Mouse (Mus musculus): ENCODE results near the gene Zdhhc17.

DNA sequence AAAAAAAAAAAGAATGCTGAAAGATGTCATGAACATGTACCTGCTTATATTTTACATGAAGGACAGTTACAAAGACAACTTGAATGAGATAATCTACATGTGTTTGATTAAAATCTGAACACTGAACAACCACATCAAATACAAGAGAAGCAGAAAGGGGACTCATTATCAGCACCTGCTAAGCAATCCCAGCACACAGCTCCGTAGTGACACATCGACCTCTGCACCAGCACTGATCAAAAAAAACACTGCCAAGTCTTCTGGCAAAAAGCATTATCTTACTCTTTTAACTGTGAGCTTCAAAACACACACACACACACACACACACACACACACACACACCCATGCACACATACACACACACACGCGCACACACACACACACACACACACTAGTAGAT, 58.2 kb downstream of the Zdhhc17 start:
- TF ChIP-seq GATA1 (IDR thresholded peaks at IDR 0.05; ENCODE audit: low read length) (no peak), TAL1 (IDR thresholded peaks at IDR 0.05; ENCODE audit: low read length) (no peak)
